Mouse (Mus musculus): ENCODE measurements at regions not wholly inside any gene's neighbourhood (a gene's known extent, or its start where the extent isn't known, plus 50 kb on each side); places are given as distances from the start of the nearest gene placed in this dataset.

- TF ChIP-seq FLI1 (IDR thresholded peaks at IDR 0.05; ENCODE audit: low read length), result no peak
- TF ChIP-seq GATA1 (IDR thresholded peaks at IDR 0.05; ENCODE audit: borderline replicate concordance, low read length), result no peak
- peaks cover 26% of the 10 kb centered on the region for H3K4me1 ChIP-seq
- no peak overlapping the region for H3K4me3 ChIP-seq (replicated peaks)
- H3K9me3 ChIP-seq, result no peaks in the 10 kb centered on the region
- no peaks in the 10 kb centered on the region for H3K36me3 ChIP-seq (replicated peaks; ENCODE audit: low read length)
- peaks cover 80% of the 10 kb centered on the region for H3K27me3 ChIP-seq (replicated peaks)
These were observed 298.9 kb downstream of the Bcor start for GRCm38 (mm10) chrX:11861119-11861708.

GRCm38 (mm10) chrX:11861892-11862291 lies 298.3 kb downstream of the Bcor start:
- Histone ChIP-seq H3K4me3 (replicated peaks) (no peak overlapping the region), H3K36me3 (replicated peaks; ENCODE audit: low read length) (no peaks in the 10 kb centered on the region), H3K4me1 (peaks cover 26% of the 10 kb centered on the region), H3K27me3 (replicated peaks) (peaks cover 73% of the 10 kb centered on the region), H3K9me3 (no peaks in the 10 kb centered on the region)
- no peak for TF ChIP-seq GATA1 (IDR thresholded peaks at IDR 0.05; ENCODE audit: borderline replicate concordance, low read length)
- no peak for TF ChIP-seq FLI1 (IDR thresholded peaks at IDR 0.05; ENCODE audit: low read length)

- Histone ChIP-seq H3K4me3 (replicated peaks) (no peak overlapping the region), H3K36me3 (replicated peaks; ENCODE audit: low read length) (no peaks in the 10 kb centered on the region), H3K9me3 (no peaks in the 10 kb centered on the region), H3K27me3 (replicated peaks) (peaks cover 70% of the 10 kb centered on the region), H3K4me1 (peaks cover 15% of the 10 kb centered on the region)
- TF ChIP-seq FLI1 (IDR thresholded peaks at IDR 0.05; ENCODE audit: low read length) (no peak), GATA1 (IDR thresholded peaks at IDR 0.05; ENCODE audit: borderline replicate concordance, low read length) (no peak)
These were observed 297.0 kb downstream of the Bcor start for GRCm38 (mm10) chrX:11863106-11863505.

GRCm38 (mm10) chrX:11873913-11874312 lies 286.2 kb downstream of the Bcor start:
- no peak for TF ChIP-seq GATA1 (IDR thresholded peaks at IDR 0.05; ENCODE audit: borderline replicate concordance, low read length)
- TF ChIP-seq FLI1 (IDR thresholded peaks at IDR 0.05; ENCODE audit: low read length), result no peak
- H3K36me3 ChIP-seq (replicated peaks; ENCODE audit: low read length), result no peaks in the 10 kb centered on the region
- H3K4me3 ChIP-seq (replicated peaks), result no peak overlapping the region
- H3K27me3 ChIP-seq (replicated peaks), result peaks cover 30% of the 10 kb centered on the region
- 0 out of 2 replicates have a peak, but pooled peaks cover 4% of the 10 kb centered on the region for H3K4me1 ChIP-seq
- H3K9me3 ChIP-seq, result peaks cover 15% of the 10 kb centered on the region

GRCm38 (mm10) chrX:11876636-11877035 lies 283.5 kb downstream of the Bcor start:
- Histone ChIP-seq H3K4me1 (peaks cover 14% of the 10 kb centered on the region), H3K4me3 (replicated peaks) (no peak overlapping the region), H3K27me3 (replicated peaks) (peaks cover 30% of the 10 kb centered on the region), H3K9me3 (peaks cover 9% of the 10 kb centered on the region; the same call in 1 of the 2 replicates), H3K36me3 (replicated peaks; ENCODE audit: low read length) (no peaks in the 10 kb centered on the region)
- TF ChIP-seq GATA1 (IDR thresholded peaks at IDR 0.05; ENCODE audit: borderline replicate concordance, low read length) (no peak), FLI1 (IDR thresholded peaks at IDR 0.05; ENCODE audit: low read length) (no peak)

- H3K4me3 ChIP-seq (replicated peaks), result no peak overlapping the region
- H3K36me3 ChIP-seq (replicated peaks; ENCODE audit: low read length), result no peaks in the 10 kb centered on the region
- peaks cover 9% of the 10 kb centered on the region; the same call in 1 of the 2 replicates for H3K9me3 ChIP-seq
- H3K4me1 ChIP-seq, result peaks cover 15% of the 10 kb centered on the region
- TF ChIP-seq FLI1 (IDR thresholded peaks at IDR 0.05; ENCODE audit: low read length), result no peak
- no peak for TF ChIP-seq GATA1 (IDR thresholded peaks at IDR 0.05; ENCODE audit: borderline replicate concordance, low read length)
- H3K27me3 ChIP-seq (replicated peaks), result peaks cover 27% of the 10 kb centered on the region
These were observed 282.1 kb downstream of the Bcor start for GRCm38 (mm10) chrX:11878028-11878427.

- H3K27me3 ChIP-seq (replicated peaks), result peaks cover 23% of the 10 kb centered on the region
- H3K36me3 ChIP-seq (replicated peaks; ENCODE audit: low read length), result no peaks in the 10 kb centered on the region
- no peak overlapping the region for H3K4me3 ChIP-seq (replicated peaks)
- H3K9me3 ChIP-seq, result peaks cover 9% of the 10 kb centered on the region; the same call in 1 of the 2 replicates
- no peak for TF ChIP-seq FLI1 (IDR thresholded peaks at IDR 0.05; ENCODE audit: low read length)
- no peak for TF ChIP-seq GATA1 (IDR thresholded peaks at IDR 0.05; ENCODE audit: borderline replicate concordance, low read length)
- H3K4me1 ChIP-seq, result peaks cover 23% of the 10 kb centered on the region
These were observed 279.2 kb downstream of the Bcor start for GRCm38 (mm10) chrX:11880972-11881371.

GRCm38 (mm10) chrX:11883738-11884716 lies 276.1 kb downstream of the Bcor start:
- Histone ChIP-seq H3K9me3 (peaks cover 6% of the 10 kb centered on the region; the same call in 1 of the 2 replicates), H3K4me3 (replicated peaks) (no peak overlapping the region), H3K27me3 (replicated peaks) (peaks cover 29% of the 10 kb centered on the region), H3K4me1 (peaks cover 20% of the 10 kb centered on the region), H3K36me3 (replicated peaks; ENCODE audit: low read length) (no peaks in the 10 kb centered on the region)
- TF ChIP-seq FLI1 (IDR thresholded peaks at IDR 0.05; ENCODE audit: low read length), result no peak
- TF ChIP-seq GATA1 (IDR thresholded peaks at IDR 0.05; ENCODE audit: borderline replicate concordance, low read length), result no peak

- TF ChIP-seq FLI1 (IDR thresholded peaks at IDR 0.05; ENCODE audit: low read length) (no peak), GATA1 (IDR thresholded peaks at IDR 0.05; ENCODE audit: borderline replicate concordance, low read length) (no peak)
- peaks cover 28% of the 10 kb centered on the region for H3K4me1 ChIP-seq
- peaks cover 42% of the 10 kb centered on the region for H3K27me3 ChIP-seq (replicated peaks)
- no peak overlapping the region for H3K4me3 ChIP-seq (replicated peaks)
- no peaks in the 10 kb centered on the region for H3K9me3 ChIP-seq
- no peaks in the 10 kb centered on the region for H3K36me3 ChIP-seq (replicated peaks; ENCODE audit: low read length)
These were observed 267.8 kb downstream of the Bcor start for GRCm38 (mm10) chrX:11892396-11892795.
